Mouse (Mus musculus) bone marrow macrophage, adult 2 months (primary cell): Measurements from ENCODE around the gene Robo4.

Experiments used
- CTCF ChIP-seq: IDR thresholded peaks from 2 replicates; pipeline ENCODE4 v1.5.1; 2012; ENCODE audit warnings: low read depth, mild to moderate bottlenecking, low read length, moderate library complexity
- POLR2A ChIP-seq: IDR thresholded peaks from 2 replicates; pipeline ENCODE4 v1.6.1; 2012; ENCODE audit warnings: mild to moderate bottlenecking, low read depth, low read length, borderline replicate concordance

DNA sequence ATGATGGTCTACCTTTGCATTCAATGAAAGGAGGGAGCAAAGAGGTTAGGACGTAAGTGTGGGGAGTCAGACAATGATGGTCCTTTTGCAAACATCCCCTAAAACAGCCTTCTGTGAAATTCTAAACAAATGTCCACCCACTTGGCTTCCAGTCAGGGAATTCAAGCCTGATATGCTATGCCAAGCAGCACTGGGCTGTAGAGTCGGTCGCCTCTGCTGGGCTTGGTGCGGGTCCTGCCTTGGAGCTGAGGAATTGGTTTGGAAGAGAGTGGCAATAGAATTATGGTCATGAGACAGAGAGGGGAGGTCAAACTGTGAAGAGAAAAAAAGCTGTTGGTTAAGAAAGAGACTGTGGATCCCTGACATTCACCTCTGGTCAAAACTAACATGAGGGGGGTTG is 51.6 kb downstream of the Robo4 start:
- no peak for TF ChIP-seq CTCF
- no peak for TF ChIP-seq POLR2A
